Mouse (Mus musculus): Measurements from ENCODE around the gene Ptprn2. TPM values are rescaled to one million over a fixed set of nuclear protein-coding genes. Genes with fewer than 3 reads are reported as not detected.
A peak's percentile ranks its signal among the peaks of the same experiment; 100 is the strongest.

The Ptprn2 gene
- polyA plus RNA-seq, 1 experiment from 2014 or later = 15.8 TPM

DNA sequence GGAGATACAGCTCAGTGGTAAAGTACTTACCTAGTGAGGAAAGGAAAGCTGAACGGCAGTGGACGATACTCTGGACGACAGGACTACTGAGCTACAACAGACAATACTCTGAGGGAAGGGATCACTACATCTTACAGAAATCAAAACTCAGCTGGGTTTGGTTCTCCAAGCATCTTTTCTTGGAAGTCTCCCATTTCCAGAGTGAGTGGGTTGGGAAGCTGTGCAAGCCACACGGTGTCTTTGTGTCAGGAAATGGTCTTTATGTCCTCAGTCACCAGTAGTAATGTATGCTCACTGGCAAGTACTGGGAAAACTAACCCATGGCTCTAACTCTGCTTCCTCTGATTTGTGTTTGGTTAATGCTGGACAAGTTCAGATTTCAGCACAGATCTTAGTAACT lies 724.9 kb downstream of the Ptprn2 start:
- no peak overlapping the region for H3K9ac ChIP-seq (replicated peaks; ENCODE audit: low read length)

GRCm38 (mm10) chr12:117213531-117213930 lies 728.0 kb downstream of the Ptprn2 start:
- no peak for ATAC-seq (ENCODE audit: low FRiP score, low TSS enrichment)
- H3K27me3 ChIP-seq (ENCODE audit: control insufficient read depth, insufficient read depth, low read length) = no peaks in the 10 kb centered on the region
- 77% methylated on average over 1 of the region's 1 CpGs for WGBS
- peaks cover 68% of the 10 kb centered on the region for H3K36me3 ChIP-seq (ENCODE audit: control insufficient read depth, insufficient read depth, low read length)
- no peaks in the 10 kb centered on the region for H3K9me3 ChIP-seq (ENCODE audit: control insufficient read depth, low read length)
- no peak overlapping the region for H3K4me3 ChIP-seq (replicated peaks; ENCODE audit: low read depth, low read length)
- DNase-seq = no peak
- H3K4me2 ChIP-seq (ENCODE audit: low read length) = no peak overlapping the region
- H3K27ac ChIP-seq (replicated peaks; ENCODE audit: low read depth, low read length) = no peak overlapping the region; the same call in 1 of the 2 replicates
- H3K9ac ChIP-seq (replicated peaks; ENCODE audit: low read length) = no peak overlapping the region
- peaks cover 11% of the 10 kb centered on the region; the same call in 1 of the 2 replicates for H3K4me1 ChIP-seq (ENCODE audit: control insufficient read depth, insufficient read depth, low read length)

More for the DNA sequence above, 724.9 kb downstream of the Ptprn2 start:
- Histone ChIP-seq H3K36me3 (ENCODE audit: control insufficient read depth, insufficient read depth, low read length) (peaks cover 41% of the 10 kb centered on the region), H3K9me3 (ENCODE audit: control insufficient read depth, low read length) (no peaks in the 10 kb centered on the region), H3K4me1 (ENCODE audit: control insufficient read depth, insufficient read depth, low read length) (peaks cover 11% of the 10 kb centered on the region; the same call in 1 of the 2 replicates), H3K4me2 (ENCODE audit: low read length) (no peak overlapping the region), H3K27me3 (ENCODE audit: control insufficient read depth, insufficient read depth, low read length) (no peaks in the 10 kb centered on the region), H3K4me3 (replicated peaks; ENCODE audit: low read depth, low read length) (no peak overlapping the region), H3K27ac (replicated peaks; ENCODE audit: low read depth, low read length) (no peak overlapping the region)
- ATAC-seq (ENCODE audit: low FRiP score, low TSS enrichment) = no peak
- DNase-seq = no peak
- WGBS = 85% methylated on average over 4 of the region's 4 CpGs

GRCm38 (mm10) chr12:117214272-117214671 lies 728.8 kb downstream of the Ptprn2 start:
- Histone ChIP-seq H3K4me3 (replicated peaks; ENCODE audit: low read depth, low read length) (no peak overlapping the region), H3K27ac (replicated peaks; ENCODE audit: low read depth, low read length) (peak overlapping the region; percentile 33; the same call in 1 of the 2 replicates), H3K4me1 (ENCODE audit: control insufficient read depth, insufficient read depth, low read length) (peaks cover 11% of the 10 kb centered on the region; the same call in 1 of the 2 replicates), H3K4me2 (ENCODE audit: low read length) (no peak overlapping the region), H3K27me3 (ENCODE audit: control insufficient read depth, insufficient read depth, low read length) (no peaks in the 10 kb centered on the region), H3K36me3 (ENCODE audit: control insufficient read depth, insufficient read depth, low read length) (peaks cover 73% of the 10 kb centered on the region), H3K9me3 (ENCODE audit: control insufficient read depth, low read length) (no peaks in the 10 kb centered on the region), H3K9ac (replicated peaks; ENCODE audit: low read length) (no peak overlapping the region)
- ATAC-seq (ENCODE audit: low FRiP score, low TSS enrichment) (no peak), DNase-seq (peak; percentile 31)
- 78% methylated on average over 4 of the region's 4 CpGs for WGBS

- 67% methylated on average over 5 of the region's 5 CpGs for WGBS
- peaks cover 11% of the 10 kb centered on the region; the same call in 1 of the 2 replicates for H3K4me1 ChIP-seq (ENCODE audit: control insufficient read depth, insufficient read depth, low read length)
- H3K9me3 ChIP-seq (ENCODE audit: control insufficient read depth, low read length) = no peaks in the 10 kb centered on the region
- 0 out of 2 replicates have a peak, but pooled peaks have one; percentile 35 for ATAC-seq (ENCODE audit: low FRiP score, low TSS enrichment)
- no peak overlapping the region for H3K4me3 ChIP-seq (replicated peaks; ENCODE audit: low read depth, low read length)
- H3K27me3 ChIP-seq (ENCODE audit: control insufficient read depth, insufficient read depth, low read length) = no peaks in the 10 kb centered on the region
- peaks cover 77% of the 10 kb centered on the region for H3K36me3 ChIP-seq (ENCODE audit: control insufficient read depth, insufficient read depth, low read length)
- peak overlapping the region; percentile 47; the same call in 1 of the 2 replicates for H3K27ac ChIP-seq (replicated peaks; ENCODE audit: low read depth, low read length)
- no peak overlapping the region for H3K9ac ChIP-seq (replicated peaks; ENCODE audit: low read length)
- DNase-seq = peak; percentile 77
- no peak overlapping the region for H3K4me2 ChIP-seq (ENCODE audit: low read length)
Measured at GRCm38 (mm10) chr12:117214919-117215318, 729.4 kb downstream of the Ptprn2 start.

GRCm38 (mm10) chr12:117221909-117222308 lies 736.4 kb downstream of the Ptprn2 start:
- H3K4me3 ChIP-seq (replicated peaks; ENCODE audit: low read depth, low read length) = no peak overlapping the region
- H3K9me3 ChIP-seq (ENCODE audit: control insufficient read depth, low read length) = no peaks in the 10 kb centered on the region
- DNase-seq (no peak), ATAC-seq (ENCODE audit: low FRiP score, low TSS enrichment) (no peak)
- H3K27me3 ChIP-seq (ENCODE audit: control insufficient read depth, insufficient read depth, low read length) = no peaks in the 10 kb centered on the region
- H3K36me3 ChIP-seq (ENCODE audit: control insufficient read depth, insufficient read depth, low read length) = peaks cover 72% of the 10 kb centered on the region
- no peak overlapping the region for H3K27ac ChIP-seq (replicated peaks; ENCODE audit: low read depth, low read length)
- no peak overlapping the region for H3K4me2 ChIP-seq (ENCODE audit: low read length)
- H3K9ac ChIP-seq (replicated peaks; ENCODE audit: low read length) = no peak overlapping the region
- H3K4me1 ChIP-seq (ENCODE audit: control insufficient read depth, insufficient read depth, low read length) = no peaks in the 10 kb centered on the region
- 81% methylated on average over 4 of the region's 4 CpGs for WGBS

GRCm38 (mm10) chr12:117224036-117224435 lies 738.5 kb downstream of the Ptprn2 start:
- no peaks in the 10 kb centered on the region for H3K27me3 ChIP-seq (ENCODE audit: control insufficient read depth, insufficient read depth, low read length)
- WGBS = 60% methylated on average over 1 of the region's 1 CpGs
- H3K4me3 ChIP-seq (replicated peaks; ENCODE audit: low read depth, low read length) = no peak overlapping the region
- H3K36me3 ChIP-seq (ENCODE audit: control insufficient read depth, insufficient read depth, low read length) = peaks cover 72% of the 10 kb centered on the region
- H3K4me2 ChIP-seq (ENCODE audit: low read length) = no peak overlapping the region
- ATAC-seq (ENCODE audit: low FRiP score, low TSS enrichment) (no peak), DNase-seq (no peak)
- no peaks in the 10 kb centered on the region for H3K4me1 ChIP-seq (ENCODE audit: control insufficient read depth, insufficient read depth, low read length)
- no peaks in the 10 kb centered on the region for H3K9me3 ChIP-seq (ENCODE audit: control insufficient read depth, low read length)
- no peak overlapping the region for H3K9ac ChIP-seq (replicated peaks; ENCODE audit: low read length)
- H3K27ac ChIP-seq (replicated peaks; ENCODE audit: low read depth, low read length) = no peak overlapping the region

GRCm38 (mm10) chr12:117227236-117227635 lies 741.7 kb downstream of the Ptprn2 start:
- 83% methylated on average over 3 of the region's 3 CpGs for WGBS
- no peak overlapping the region for H3K4me3 ChIP-seq (replicated peaks; ENCODE audit: low read depth, low read length)
- no peak overlapping the region for H3K9ac ChIP-seq (replicated peaks; ENCODE audit: low read length)
- no peak overlapping the region for H3K4me2 ChIP-seq (ENCODE audit: low read length)
- peaks cover 74% of the 10 kb centered on the region for H3K36me3 ChIP-seq (ENCODE audit: control insufficient read depth, insufficient read depth, low read length)
- H3K27ac ChIP-seq (replicated peaks; ENCODE audit: low read depth, low read length) = no peak overlapping the region
- no peak for ATAC-seq (ENCODE audit: low FRiP score, low TSS enrichment)
- H3K27me3 ChIP-seq (ENCODE audit: control insufficient read depth, insufficient read depth, low read length) = no peaks in the 10 kb centered on the region
- DNase-seq = no peak
- H3K9me3 ChIP-seq (ENCODE audit: control insufficient read depth, low read length) = no peaks in the 10 kb centered on the region
- H3K4me1 ChIP-seq (ENCODE audit: control insufficient read depth, insufficient read depth, low read length) = no peaks in the 10 kb centered on the region

- Histone ChIP-seq H3K27me3 (ENCODE audit: control insufficient read depth, insufficient read depth, low read length) (no peaks in the 10 kb centered on the region), H3K9ac (replicated peaks; ENCODE audit: low read length) (no peak overlapping the region), H3K36me3 (ENCODE audit: control insufficient read depth, insufficient read depth, low read length) (peaks cover 82% of the 10 kb centered on the region), H3K9me3 (ENCODE audit: control insufficient read depth, low read length) (no peaks in the 10 kb centered on the region), H3K4me2 (ENCODE audit: low read length) (no peak overlapping the region), H3K4me1 (ENCODE audit: control insufficient read depth, insufficient read depth, low read length) (no peaks in the 10 kb centered on the region), H3K27ac (replicated peaks; ENCODE audit: low read depth, low read length) (peak overlapping the region; percentile 49; the same call in 1 of the 2 replicates), H3K4me3 (replicated peaks; ENCODE audit: low read depth, low read length) (no peak overlapping the region)
- 77% methylated on average over 4 of the region's 4 CpGs for WGBS
- DNase-seq (no peak), ATAC-seq (ENCODE audit: low FRiP score, low TSS enrichment) (no peak)
Measured at GRCm38 (mm10) chr12:117229442-117229841, 743.9 kb downstream of the Ptprn2 start.

GRCm38 (mm10) chr12:117230282-117230681 lies 744.8 kb downstream of the Ptprn2 start:
- H3K4me1 ChIP-seq (ENCODE audit: control insufficient read depth, insufficient read depth, low read length) = no peaks in the 10 kb centered on the region
- H3K9ac ChIP-seq (replicated peaks; ENCODE audit: low read length) = no peak overlapping the region
- peaks cover 84% of the 10 kb centered on the region for H3K36me3 ChIP-seq (ENCODE audit: control insufficient read depth, insufficient read depth, low read length)
- no peaks in the 10 kb centered on the region for H3K9me3 ChIP-seq (ENCODE audit: control insufficient read depth, low read length)
- 53% methylated on average over 6 of the region's 6 CpGs for WGBS
- peak overlapping the region; percentile 16; the same call in 1 of the 2 replicates for H3K27ac ChIP-seq (replicated peaks; ENCODE audit: low read depth, low read length)
- ATAC-seq (ENCODE audit: low FRiP score, low TSS enrichment) = no peak
- H3K4me2 ChIP-seq (ENCODE audit: low read length) = no peak overlapping the region
- DNase-seq = no peak
- no peak overlapping the region for H3K4me3 ChIP-seq (replicated peaks; ENCODE audit: low read depth, low read length)
- H3K27me3 ChIP-seq (ENCODE audit: control insufficient read depth, insufficient read depth, low read length) = no peaks in the 10 kb centered on the region
